Mouse (Mus musculus): ENCODE data around the gene Cyp4f17. TPM values are rescaled to one million over a fixed set of nuclear protein-coding genes. Genes with fewer than 3 reads are reported as not detected.

The Cyp4f17 gene
- total RNA-seq (2014; rRNA removed) (7.9 and 9.1 TPM in 2 replicates), polyA plus RNA-seq (2015; fragmentation: Nextera tagmentation; extraction: Ambion mirVana) (4.0 and 8.6 TPM in 2 replicates)

- TF ChIP-seq CTCF (IDR thresholded peaks at IDR 0.05; ENCODE audit: low read depth) = no peak
- peaks cover 5% of the 10 kb centered on the region; the same call in 1 of the 2 replicates for H3K4me1 ChIP-seq (ENCODE audit: insufficient read depth)
- 2% methylated on average over 30 of the region's 30 CpGs for WGBS
Observed at GRCm38 (mm10) chr17:32505851-32506728, at the start of gene Cyp4f17. TSS of gene Cyp4f17 (plus strand) at chr17:32506050.

GRCm38 (mm10) chr17:32468494-32468893 lies 37.4 kb upstream of the Cyp4f17 start:
- no peak for TF ChIP-seq CTCF (IDR thresholded peaks at IDR 0.05; ENCODE audit: low read depth)
- 59% methylated on average over 7 of the region's 7 CpGs for WGBS
- H3K36me3 ChIP-seq (ENCODE audit: insufficient read depth) = no peaks in the 10 kb centered on the region
- DNase-seq = no peak
- ATAC-seq = no peak
- no peaks in the 10 kb centered on the region for H3K4me1 ChIP-seq (ENCODE audit: insufficient read depth)
- H3K9me3 ChIP-seq (ENCODE audit: low read length) = no peaks in the 10 kb centered on the region
- no peaks in the 10 kb centered on the region for H3K27me3 ChIP-seq (ENCODE audit: insufficient read depth, low read length)
- H3K9ac ChIP-seq = no peak overlapping the region
- no peak overlapping the region for H3K4me3 ChIP-seq (ENCODE audit: low read depth, low read length)
- no peak overlapping the region for H3K4me2 ChIP-seq (ENCODE audit: low read depth)
- no peak overlapping the region for H3K27ac ChIP-seq (ENCODE audit: low read depth, low read length)

More at GRCm38 (mm10) chr17:32505851-32506728, at the start of gene Cyp4f17:
- Histone ChIP-seq H3K9me3 (ENCODE audit: low read length) (no peaks in the 10 kb centered on the region), H3K9ac (peak within 1 kb of the TSS; percentile 56), H3K27me3 (ENCODE audit: insufficient read depth, low read length) (no peaks in the 10 kb centered on the region), H3K27ac (ENCODE audit: low read depth, low read length) (peak within 1 kb of the TSS; percentile 57), H3K4me2 (ENCODE audit: low read depth) (peak within 1 kb of the TSS; percentile 74), H3K4me3 (ENCODE audit: low read depth, low read length) (peak within 1 kb of the TSS; percentile 44), H3K36me3 (ENCODE audit: insufficient read depth) (no peaks in the 10 kb centered on the region)
- ATAC-seq = peak; percentile 85
- peak; percentile 56 for DNase-seq

DNA sequence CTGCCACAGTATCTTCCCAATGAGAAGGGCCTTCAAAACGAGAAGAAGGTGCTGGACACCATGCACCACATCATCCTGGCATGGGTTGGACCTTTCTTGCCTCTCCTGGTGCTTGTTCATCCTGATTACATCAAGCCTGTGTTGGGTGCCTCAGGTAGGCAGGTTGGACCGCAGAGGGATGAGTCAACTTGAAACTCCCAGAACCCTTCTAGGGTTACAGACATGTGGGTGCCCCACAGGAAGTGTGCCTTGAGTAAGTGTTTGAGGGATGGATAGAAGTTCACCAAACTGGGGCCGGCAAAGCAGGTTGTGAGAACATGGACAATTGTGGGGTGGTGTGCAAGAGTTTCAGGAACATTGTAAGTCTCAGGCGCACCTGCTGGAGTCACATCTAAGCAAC lies 35.1 kb upstream of the Cyp4f17 start:
- no peaks in the 10 kb centered on the region for H3K27me3 ChIP-seq (ENCODE audit: insufficient read depth, low read length)
- no peaks in the 10 kb centered on the region for H3K9me3 ChIP-seq (ENCODE audit: low read length)
- H3K9ac ChIP-seq = no peak overlapping the region
- no peak overlapping the region for H3K27ac ChIP-seq (ENCODE audit: low read depth, low read length)
- TF ChIP-seq CTCF (IDR thresholded peaks at IDR 0.05; ENCODE audit: low read depth) = no peak
- H3K4me2 ChIP-seq (ENCODE audit: low read depth) = no peak overlapping the region
- 84% methylated on average over 4 of the region's 4 CpGs for WGBS
- no peak overlapping the region for H3K4me3 ChIP-seq (ENCODE audit: low read depth, low read length)
- DNase-seq (no peak), ATAC-seq (no peak)
- H3K36me3 ChIP-seq (ENCODE audit: insufficient read depth) = no peaks in the 10 kb centered on the region
- H3K4me1 ChIP-seq (ENCODE audit: insufficient read depth) = no peaks in the 10 kb centered on the region

GRCm38 (mm10) chr17:32472176-32472575 lies 33.7 kb upstream of the Cyp4f17 start:
- H3K4me3 ChIP-seq (ENCODE audit: low read depth, low read length) = no peak overlapping the region
- no peak overlapping the region for H3K27ac ChIP-seq (ENCODE audit: low read depth, low read length)
- no peaks in the 10 kb centered on the region for H3K27me3 ChIP-seq (ENCODE audit: insufficient read depth, low read length)
- WGBS = 66% methylated on average over 7 of the region's 7 CpGs
- no peaks in the 10 kb centered on the region for H3K9me3 ChIP-seq (ENCODE audit: low read length)
- no peak for TF ChIP-seq CTCF (IDR thresholded peaks at IDR 0.05; ENCODE audit: low read depth)
- H3K36me3 ChIP-seq (ENCODE audit: insufficient read depth) = no peaks in the 10 kb centered on the region
- no peak overlapping the region for H3K4me2 ChIP-seq (ENCODE audit: low read depth)
- H3K4me1 ChIP-seq (ENCODE audit: insufficient read depth) = no peaks in the 10 kb centered on the region
- ATAC-seq (no peak), DNase-seq (no peak)
- H3K9ac ChIP-seq = no peak overlapping the region

- no peak overlapping the region for H3K9ac ChIP-seq
- WGBS = 91% methylated on average over 5 of the region's 5 CpGs
- DNase-seq (no peak), ATAC-seq (no peak)
- no peaks in the 10 kb centered on the region for H3K9me3 ChIP-seq (ENCODE audit: low read length)
- H3K27me3 ChIP-seq (ENCODE audit: insufficient read depth, low read length) = no peaks in the 10 kb centered on the region
- H3K36me3 ChIP-seq (ENCODE audit: insufficient read depth) = no peaks in the 10 kb centered on the region
- no peak for TF ChIP-seq CTCF (IDR thresholded peaks at IDR 0.05; ENCODE audit: low read depth)
- no peak overlapping the region for H3K4me2 ChIP-seq (ENCODE audit: low read depth)
- no peak overlapping the region for H3K27ac ChIP-seq (ENCODE audit: low read depth, low read length)
- no peak overlapping the region for H3K4me3 ChIP-seq (ENCODE audit: low read depth, low read length)
- H3K4me1 ChIP-seq (ENCODE audit: insufficient read depth) = no peaks in the 10 kb centered on the region
Observed at GRCm38 (mm10) chr17:32474954-32475560, 30.8 kb upstream of the Cyp4f17 start.

GRCm38 (mm10) chr17:32477204-32477603 lies 28.6 kb upstream of the Cyp4f17 start:
- ATAC-seq = no peak
- DNase-seq = no peak
- Histone ChIP-seq H3K27me3 (ENCODE audit: insufficient read depth, low read length) (no peaks in the 10 kb centered on the region), H3K4me3 (ENCODE audit: low read depth, low read length) (no peak overlapping the region), H3K9ac (no peak overlapping the region), H3K9me3 (ENCODE audit: low read length) (no peaks in the 10 kb centered on the region), H3K36me3 (ENCODE audit: insufficient read depth) (no peaks in the 10 kb centered on the region), H3K27ac (ENCODE audit: low read depth, low read length) (no peak overlapping the region), H3K4me2 (ENCODE audit: low read depth) (no peak overlapping the region), H3K4me1 (ENCODE audit: insufficient read depth) (no peaks in the 10 kb centered on the region)
- TF ChIP-seq CTCF (IDR thresholded peaks at IDR 0.05; ENCODE audit: low read depth) = no peak
- 96% methylated on average over 1 of the region's 1 CpGs for WGBS

DNA sequence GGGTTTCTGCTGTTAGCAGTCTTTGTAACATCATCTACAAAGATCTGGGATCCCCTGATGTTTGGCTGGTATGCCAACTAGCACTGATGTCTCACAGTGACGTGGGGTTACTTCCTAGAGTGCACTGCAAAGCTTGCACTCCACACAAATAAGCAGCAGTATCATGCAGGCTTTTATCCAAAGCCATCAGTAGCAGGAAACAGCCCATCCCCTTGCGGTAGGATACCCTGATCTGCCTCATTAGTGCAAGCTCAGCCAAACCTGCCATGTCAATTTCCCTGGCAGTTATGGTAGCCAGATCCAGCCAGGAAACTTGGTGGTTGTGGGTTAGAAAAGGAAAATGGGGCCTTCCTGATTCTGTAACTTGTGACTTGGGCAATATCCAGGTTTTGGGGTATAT lies 27.1 kb upstream of the Cyp4f17 start:
- no peak for TF ChIP-seq CTCF (IDR thresholded peaks at IDR 0.05; ENCODE audit: low read depth)
- ATAC-seq (no peak), DNase-seq (no peak)
- H3K4me1 ChIP-seq (ENCODE audit: insufficient read depth) = no peaks in the 10 kb centered on the region
- no peak overlapping the region for H3K9ac ChIP-seq
- no peaks in the 10 kb centered on the region for H3K36me3 ChIP-seq (ENCODE audit: insufficient read depth)
- H3K27ac ChIP-seq (ENCODE audit: low read depth, low read length) = no peak overlapping the region
- WGBS = 52% methylated on average over 2 of the region's 2 CpGs
- no peaks in the 10 kb centered on the region for H3K9me3 ChIP-seq (ENCODE audit: low read length)
- no peak overlapping the region for H3K4me2 ChIP-seq (ENCODE audit: low read depth)
- no peaks in the 10 kb centered on the region for H3K27me3 ChIP-seq (ENCODE audit: insufficient read depth, low read length)
- H3K4me3 ChIP-seq (ENCODE audit: low read depth, low read length) = no peak overlapping the region

Measured in forebrain, postnatal 0 days (tissue).